Mouse (Mus musculus) hindbrain, embryonic 16.5 days (tissue): Measurements from ENCODE around the gene Galnt2. TPM values are rescaled to one million over a fixed set of nuclear protein-coding genes. Genes with fewer than 3 reads are reported as not detected.

Source experiments
- ATAC-seq: fragments of 200-750 bp; cut with Nextera tagmentation; 2 replicates; pipeline ENCODE4 v1.8.0; 2017; ENCODE audit warnings: moderate TSS enrichment, moderate library complexity
- H3K27ac ChIP-seq: fragments of 300-500 bp; sonication (generic); 2 replicates; pipeline ENCODE4 v1.5.1; 2014; ENCODE audit warnings: low read depth, mild to moderate bottlenecking, control low read depth, low read length, moderate library complexity
- H3K27me3 ChIP-seq: fragments of 300-500 bp; sonication (generic); replicated peaks from 2 replicates; pipeline ENCODE4 v1.6.1; 2014; ENCODE audit warnings: low read length; ENCODE audit not compliant: control insufficient read depth, insufficient read depth
- H3K36me3 ChIP-seq: fragments of 300-500 bp; sonication (generic); 2 replicates; pipeline ENCODE4 v1.6.1; 2014; ENCODE audit warnings: mild to moderate bottlenecking, low read length, moderate library complexity, mixed read lengths; ENCODE audit not compliant: control insufficient read depth, insufficient read depth
- H3K4me1 ChIP-seq: fragments of 300-500 bp; sonication (generic); 2 replicates; pipeline ENCODE4 v1.6.1; 2014; ENCODE audit warnings: low read depth, low read length; ENCODE audit not compliant: control insufficient read depth, insufficient read depth
- H3K4me2 ChIP-seq: fragments of 300-500 bp; sonication (generic); 2 replicates; pipeline ENCODE4 v1.6.1; 2014; ENCODE audit warnings: mild to moderate bottlenecking, low read length, control low read depth, moderate library complexity
- H3K4me3 ChIP-seq: fragments of 300-500 bp; sonication (generic); 2 replicates; pipeline ENCODE4 v1.5.1; 2014; ENCODE audit warnings: mild to moderate bottlenecking, low read length, control low read depth, moderate library complexity
- H3K9ac ChIP-seq: fragments of 300-500 bp; sonication (generic); 2 replicates; pipeline ENCODE4 v1.6.1; 2014; ENCODE audit warnings: low read depth, mild to moderate bottlenecking, control low read depth, low read length, moderate library complexity
- H3K9me3 ChIP-seq: fragments of 300-500 bp; sonication (generic); 2 replicates; pipeline ENCODE4 v1.6.1; 2014; ENCODE audit warnings: mild to moderate bottlenecking, low read length, moderate library complexity; ENCODE audit not compliant: control insufficient read depth
- WGBS: fragments of 180-500 bp; shearing (Covaris S2); extraction: QIAGEN DNeasy Blood & Tissue Kit; methylation state at CpG from one replicate; pipeline ENCODE4 v1.1.7; 2014; 5-methylcytosine and 5-hydroxymethylcytosine counted together
- polyA plus RNA-seq: library from polyadenylated mRNA; unstranded; fragments of >200 nt; fragmentation: Nextera tagmentation; extraction: Ambion mirVana; gene quantifications from 2 replicates; pipeline ENCODE4 v1.2.1, GENCODE M21; 2015

Galnt2 gene
- polyA plus RNA-seq, 1 experiment from 2014 or later = 33.8 TPM

DNA sequence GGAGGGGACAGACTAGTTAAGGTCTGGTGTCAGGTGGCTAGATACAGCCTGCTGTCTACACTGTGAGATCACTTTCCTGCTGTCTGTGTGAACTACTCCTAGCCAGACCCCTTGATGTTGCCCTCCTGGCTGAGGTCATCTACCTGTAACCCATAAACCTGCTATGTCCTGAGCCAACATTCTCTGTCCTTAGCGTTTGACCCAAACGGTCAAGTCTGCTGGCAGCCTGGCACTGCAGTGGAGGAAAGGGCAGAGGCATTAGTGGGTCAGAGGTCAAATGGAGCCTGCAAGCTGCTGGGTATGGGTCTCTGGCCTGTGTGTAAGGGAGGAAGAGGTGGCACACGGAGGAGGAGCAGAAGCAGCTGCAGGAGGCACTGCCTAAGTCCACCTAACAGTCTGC lies 41.6 kb downstream of the Galnt2 start:
- Histone ChIP-seq H3K27ac (no peak overlapping the region), H3K27me3 (no peaks in the 10 kb centered on the region), H3K9ac (no peak overlapping the region), H3K4me2 (no peak overlapping the region), H3K9me3 (no peaks in the 10 kb centered on the region), H3K4me3 (no peak overlapping the region), H3K4me1 (peaks cover 11% of the 10 kb centered on the region), H3K36me3 (no peaks in the 10 kb centered on the region)
- no peak for ATAC-seq
- 87% methylated on average over 3 of the region's 3 CpGs for WGBS

DNA sequence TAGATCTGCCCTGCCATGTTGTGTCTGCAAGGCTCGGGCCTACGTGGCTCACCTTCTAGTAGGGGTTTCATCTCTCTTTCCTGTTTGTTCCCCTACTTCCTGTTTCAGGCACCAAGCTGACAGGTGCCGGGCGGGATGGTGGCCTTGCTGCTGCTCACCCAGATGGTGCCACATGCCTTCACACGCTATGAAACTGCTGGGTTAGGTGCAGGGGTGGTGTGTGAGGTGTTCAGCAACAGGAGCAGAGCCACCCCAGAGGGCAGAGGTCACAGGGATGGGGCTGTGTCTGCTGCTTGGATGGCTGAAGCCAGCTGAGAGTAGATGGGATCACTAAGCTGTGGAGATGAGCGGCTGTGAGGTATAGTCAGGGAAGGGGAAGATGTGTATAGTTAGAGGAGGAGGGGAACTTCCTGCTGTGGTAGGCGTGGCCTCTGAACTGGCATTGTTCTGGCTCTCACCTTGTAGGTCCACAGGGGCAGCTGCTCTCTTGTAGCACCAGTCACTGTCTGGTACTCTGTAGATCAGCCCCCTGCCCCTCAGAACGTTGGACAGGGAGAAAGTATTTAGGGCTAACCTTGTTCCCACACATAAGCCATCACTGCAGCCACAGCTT lies 42.5 kb downstream of the Galnt2 start:
- 67% methylated on average over 8 of the region's 8 CpGs for WGBS
- H3K27ac ChIP-seq = no peak overlapping the region

DNA sequence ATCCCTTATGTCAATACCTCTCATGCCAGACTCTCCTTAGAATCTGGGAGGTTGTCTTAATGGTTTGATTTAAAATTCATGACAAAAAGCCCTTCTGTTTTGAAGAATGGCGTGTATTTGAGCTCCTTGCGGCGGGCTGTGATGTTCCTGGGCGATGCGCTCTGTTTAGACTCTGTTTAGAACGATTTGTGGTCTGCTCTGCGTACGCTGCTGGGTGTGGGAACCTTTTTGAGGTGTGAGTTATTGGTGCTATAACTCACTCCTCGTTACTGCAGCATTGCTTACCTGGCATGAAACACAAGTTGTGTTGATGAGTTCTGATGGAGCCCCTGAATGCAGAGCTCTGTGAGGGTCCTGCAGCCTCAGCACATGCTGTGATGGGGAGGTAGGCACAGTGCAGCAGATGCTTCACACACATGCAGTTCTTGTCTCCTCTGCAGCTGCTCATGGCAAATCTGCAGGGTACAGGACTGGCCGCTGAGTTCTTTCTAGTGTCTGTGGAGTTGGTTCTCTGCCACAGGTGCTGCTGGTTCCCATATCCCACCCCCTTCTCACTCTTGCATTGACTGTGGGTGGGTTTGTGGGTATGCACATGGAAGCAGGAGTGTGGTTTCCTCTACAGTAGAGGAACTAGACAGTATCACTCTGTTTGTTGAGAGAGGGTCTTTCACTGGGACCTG lies 43.4 kb downstream of the Galnt2 start:
- 48% methylated on average over 10 of the region's 10 CpGs for WGBS
- no peak overlapping the region for H3K4me3 ChIP-seq
- no peak overlapping the region for H3K27ac ChIP-seq
- H3K27me3 ChIP-seq = no peaks in the 10 kb centered on the region
- H3K9me3 ChIP-seq = no peaks in the 10 kb centered on the region
- H3K4me2 ChIP-seq = no peak overlapping the region
- ATAC-seq = 0 out of 2 replicates have a peak, but pooled peaks have one; percentile 13
- H3K36me3 ChIP-seq = no peaks in the 10 kb centered on the region
- H3K4me1 ChIP-seq = peaks cover 11% of the 10 kb centered on the region
- H3K9ac ChIP-seq = no peak overlapping the region

More for the DNA sequence above, 42.5 kb downstream of the Galnt2 start:
- Histone ChIP-seq H3K27me3 (no peaks in the 10 kb centered on the region), H3K36me3 (no peaks in the 10 kb centered on the region), H3K9ac (no peak overlapping the region), H3K4me1 (peaks cover 11% of the 10 kb centered on the region), H3K4me2 (no peak overlapping the region), H3K9me3 (no peaks in the 10 kb centered on the region), H3K4me3 (no peak overlapping the region)
- ATAC-seq = no peak

- Histone ChIP-seq H3K4me1 (peaks cover 2% of the 10 kb centered on the region), H3K27ac (no peak overlapping the region), H3K9ac (no peak overlapping the region), H3K27me3 (no peaks in the 10 kb centered on the region), H3K4me3 (no peak overlapping the region), H3K36me3 (no peaks in the 10 kb centered on the region), H3K9me3 (no peaks in the 10 kb centered on the region), H3K4me2 (no peak overlapping the region)
- ATAC-seq = no peak
- WGBS = 81% methylated on average over 10 of the region's 10 CpGs
Measured at GRCm38 (mm10) chr8:124275377-124276071, 44.3 kb downstream of the Galnt2 start.

- 62% methylated on average over 24 of the region's 24 CpGs for WGBS
- Histone ChIP-seq H3K27ac (no peak overlapping the region), H3K4me1 (peaks cover 16% of the 10 kb centered on the region), H3K9me3 (no peaks in the 10 kb centered on the region), H3K27me3 (no peaks in the 10 kb centered on the region), H3K4me2 (no peak overlapping the region), H3K9ac (no peak overlapping the region), H3K36me3 (no peaks in the 10 kb centered on the region), H3K4me3 (no peak overlapping the region)
- no peak for ATAC-seq
Measured at GRCm38 (mm10) chr8:124277951-124278910, 47.0 kb downstream of the Galnt2 start.

GRCm38 (mm10) chr8:124278956-124279689 lies 47.9 kb downstream of the Galnt2 start:
- H3K4me3 ChIP-seq = no peak overlapping the region
- no peak overlapping the region for H3K27ac ChIP-seq
- H3K36me3 ChIP-seq = no peaks in the 10 kb centered on the region
- peaks cover 25% of the 10 kb centered on the region for H3K4me1 ChIP-seq
- no peaks in the 10 kb centered on the region for H3K27me3 ChIP-seq
- WGBS = 87% methylated on average over 7 of the region's 7 CpGs
- H3K9ac ChIP-seq = no peak overlapping the region
- ATAC-seq = no peak
- H3K4me2 ChIP-seq = no peak overlapping the region
- no peaks in the 10 kb centered on the region for H3K9me3 ChIP-seq

- H3K27ac ChIP-seq = no peak overlapping the region
- H3K27me3 ChIP-seq = no peaks in the 10 kb centered on the region
- H3K9me3 ChIP-seq = no peaks in the 10 kb centered on the region
- no peak for ATAC-seq
- H3K4me2 ChIP-seq = no peak overlapping the region
- no peak overlapping the region for H3K4me3 ChIP-seq
- H3K36me3 ChIP-seq = no peaks in the 10 kb centered on the region
- peaks cover 30% of the 10 kb centered on the region for H3K4me1 ChIP-seq
- WGBS = 99% methylated on average over 5 of the region's 5 CpGs
- no peak overlapping the region for H3K9ac ChIP-seq
Measured at GRCm38 (mm10) chr8:124279690-124279985, 48.4 kb downstream of the Galnt2 start.

- no peak overlapping the region for H3K4me3 ChIP-seq
- no peaks in the 10 kb centered on the region for H3K36me3 ChIP-seq
- 47% methylated on average over 11 of the region's 11 CpGs for WGBS
- peaks cover 48% of the 10 kb centered on the region for H3K4me1 ChIP-seq
- H3K4me2 ChIP-seq = no peak overlapping the region
- no peak for ATAC-seq
- no peak overlapping the region for H3K9ac ChIP-seq
- no peaks in the 10 kb centered on the region for H3K27me3 ChIP-seq
- H3K9me3 ChIP-seq = no peaks in the 10 kb centered on the region
- H3K27ac ChIP-seq = peak overlapping the region; percentile 23; the same call in 1 of the 2 replicates
Measured at GRCm38 (mm10) chr8:124281700-124282541, 50.7 kb downstream of the Galnt2 start.
